Mouse (Mus musculus) cerebellum, adult 2 months (tissue): ENCODE measurements around the gene Spin1.

Experiments
- CTCF ChIP-seq: fragments of 200-500 bp; IDR thresholded peaks from 2 replicates; pipeline ENCODE4 v1.5.1; 2011; ENCODE audit warnings: low read depth, mild to moderate bottlenecking, control low read depth, low read length, moderate library complexity, borderline replicate concordance; ENCODE audit not compliant: insufficient read depth
- POLR2A ChIP-seq: fragments of 200-500 bp; IDR thresholded peaks from 2 replicates; pipeline ENCODE4 v1.6.1; 2011; ENCODE audit warnings: low read length, control low read depth, borderline replicate concordance; ENCODE audit not compliant: insufficient read depth

- TF ChIP-seq POLR2A (no peak), CTCF (no peak)
Observed at GRCm38 (mm10) chr13:51178932-51179331, 78.3 kb downstream of the Spin1 start.
